Mouse (Mus musculus) hindbrain, embryonic 16.5 days (tissue): ENCODE data around the gene Pard3. TPM values are rescaled to one million over a fixed set of nuclear protein-coding genes. Genes with fewer than 3 reads are reported as not detected.
A peak's percentile ranks its signal among the peaks of the same experiment; 100 is the strongest.

Source experiments
- ATAC-seq: fragments of 200-750 bp; cut with Nextera tagmentation; 2 replicates; pipeline ENCODE4 v1.8.0; 2017; ENCODE audit warnings: moderate TSS enrichment, moderate library complexity
- H3K27ac ChIP-seq: fragments of 300-500 bp; sonication (generic); 2 replicates; pipeline ENCODE4 v1.5.1; 2014; ENCODE audit warnings: low read depth, mild to moderate bottlenecking, control low read depth, low read length, moderate library complexity
- H3K27me3 ChIP-seq: fragments of 300-500 bp; sonication (generic); replicated peaks from 2 replicates; pipeline ENCODE4 v1.6.1; 2014; ENCODE audit warnings: low read length; ENCODE audit not compliant: control insufficient read depth, insufficient read depth
- H3K36me3 ChIP-seq: fragments of 300-500 bp; sonication (generic); 2 replicates; pipeline ENCODE4 v1.6.1; 2014; ENCODE audit warnings: mild to moderate bottlenecking, low read length, moderate library complexity, mixed read lengths; ENCODE audit not compliant: control insufficient read depth, insufficient read depth
- H3K4me1 ChIP-seq: fragments of 300-500 bp; sonication (generic); 2 replicates; pipeline ENCODE4 v1.6.1; 2014; ENCODE audit warnings: low read depth, low read length; ENCODE audit not compliant: control insufficient read depth, insufficient read depth
- H3K4me2 ChIP-seq: fragments of 300-500 bp; sonication (generic); 2 replicates; pipeline ENCODE4 v1.6.1; 2014; ENCODE audit warnings: mild to moderate bottlenecking, low read length, control low read depth, moderate library complexity
- H3K4me3 ChIP-seq: fragments of 300-500 bp; sonication (generic); 2 replicates; pipeline ENCODE4 v1.5.1; 2014; ENCODE audit warnings: mild to moderate bottlenecking, low read length, control low read depth, moderate library complexity
- H3K9ac ChIP-seq: fragments of 300-500 bp; sonication (generic); 2 replicates; pipeline ENCODE4 v1.6.1; 2014; ENCODE audit warnings: low read depth, mild to moderate bottlenecking, control low read depth, low read length, moderate library complexity
- H3K9me3 ChIP-seq: fragments of 300-500 bp; sonication (generic); 2 replicates; pipeline ENCODE4 v1.6.1; 2014; ENCODE audit warnings: mild to moderate bottlenecking, low read length, moderate library complexity; ENCODE audit not compliant: control insufficient read depth
- WGBS: fragments of 180-500 bp; shearing (Covaris S2); extraction: QIAGEN DNeasy Blood & Tissue Kit; methylation state at CpG from one replicate; pipeline ENCODE4 v1.1.7; 2014; 5-methylcytosine and 5-hydroxymethylcytosine counted together
- polyA plus RNA-seq: library from polyadenylated mRNA; unstranded; fragments of >200 nt; fragmentation: Nextera tagmentation; extraction: Ambion mirVana; gene quantifications from 2 replicates; pipeline ENCODE4 v1.2.1, GENCODE M21; 2015

Gene Pard3
- polyA plus RNA-seq, 1 experiment from 2014 or later = 12.1 TPM

DNA sequence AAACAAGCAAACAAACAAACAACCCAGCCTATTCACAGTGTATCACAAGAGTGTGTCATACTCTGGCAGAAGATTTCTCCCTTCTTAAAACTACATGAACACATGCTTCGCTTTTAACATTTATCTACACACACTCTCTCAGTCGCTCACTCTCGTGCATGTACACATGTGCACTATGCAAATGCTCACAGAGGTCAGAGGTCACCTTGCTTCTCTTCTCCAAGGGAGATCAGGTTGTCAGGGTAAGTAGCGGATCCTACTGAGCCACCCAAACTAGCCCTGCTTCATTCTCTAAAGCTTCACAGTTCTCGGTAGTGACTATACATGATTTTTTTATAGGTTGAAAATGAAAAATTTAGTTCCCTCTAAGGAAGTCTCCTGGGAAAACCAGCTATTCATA lies 199.8 kb downstream of the Pard3 start:
- H3K36me3 ChIP-seq = no peaks in the 10 kb centered on the region
- H3K9ac ChIP-seq = no peak overlapping the region
- no peak overlapping the region for H3K4me2 ChIP-seq
- no peaks in the 10 kb centered on the region for H3K9me3 ChIP-seq
- no peak for ATAC-seq
- peaks cover 11% of the 10 kb centered on the region for H3K4me1 ChIP-seq
- H3K27ac ChIP-seq = no peak overlapping the region
- H3K4me3 ChIP-seq = no peak overlapping the region
- 55% methylated on average over 5 of the region's 5 CpGs for WGBS
- H3K27me3 ChIP-seq = no peaks in the 10 kb centered on the region

GRCm38 (mm10) chr8:127264691-127265470 lies 201.2 kb downstream of the Pard3 start:
- WGBS = 91% methylated on average over 8 of the region's 8 CpGs
- Histone ChIP-seq H3K36me3 (no peaks in the 10 kb centered on the region), H3K27ac (no peak overlapping the region), H3K4me2 (no peak overlapping the region), H3K27me3 (no peaks in the 10 kb centered on the region), H3K4me3 (no peak overlapping the region), H3K9ac (no peak overlapping the region), H3K9me3 (no peaks in the 10 kb centered on the region), H3K4me1 (peaks cover 16% of the 10 kb centered on the region)
- ATAC-seq = no peak

DNA sequence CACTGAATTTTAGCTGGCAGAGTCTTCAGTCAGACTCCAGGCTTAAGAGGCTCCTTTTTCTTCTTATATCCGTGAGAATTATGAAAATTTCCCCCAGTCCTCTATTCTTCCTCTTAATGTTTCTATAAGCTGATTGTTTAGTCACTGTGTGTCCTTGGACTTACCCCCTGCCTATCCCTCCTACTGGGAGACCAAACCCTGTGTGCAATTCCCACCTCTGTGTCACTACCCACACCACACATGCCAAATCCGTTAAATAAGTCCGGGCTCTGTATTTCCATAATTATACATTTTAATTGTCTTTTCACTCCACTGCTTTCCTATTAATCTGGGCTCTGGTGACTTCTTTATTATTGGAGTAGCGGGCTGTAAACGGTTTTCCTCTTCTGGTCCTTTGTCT lies 203.1 kb downstream of the Pard3 start:
- WGBS = 26% methylated on average over 5 of the region's 5 CpGs
- no peaks in the 10 kb centered on the region for H3K9me3 ChIP-seq
- no peak for ATAC-seq
- H3K4me2 ChIP-seq = no peak overlapping the region
- H3K36me3 ChIP-seq = no peaks in the 10 kb centered on the region
- no peak overlapping the region for H3K4me3 ChIP-seq
- H3K27me3 ChIP-seq = no peaks in the 10 kb centered on the region
- no peak overlapping the region for H3K9ac ChIP-seq
- no peak overlapping the region for H3K27ac ChIP-seq
- H3K4me1 ChIP-seq = peaks cover 16% of the 10 kb centered on the region

- Histone ChIP-seq H3K27me3 (no peaks in the 10 kb centered on the region), H3K36me3 (no peaks in the 10 kb centered on the region), H3K4me2 (no peak overlapping the region), H3K27ac (no peak overlapping the region), H3K4me1 (peaks cover 16% of the 10 kb centered on the region), H3K4me3 (no peak overlapping the region), H3K9me3 (no peaks in the 10 kb centered on the region), H3K9ac (no peak overlapping the region)
- peak; percentile 88; the same call in 1 of the 2 replicates for ATAC-seq
- WGBS = 23% methylated on average over 12 of the region's 12 CpGs
These were observed 204.7 kb downstream of the Pard3 start for GRCm38 (mm10) chr8:127268239-127269024.

- H3K4me3 ChIP-seq = no peak overlapping the region
- peaks cover 16% of the 10 kb centered on the region for H3K4me1 ChIP-seq
- H3K27ac ChIP-seq = no peak overlapping the region
- no peaks in the 10 kb centered on the region for H3K36me3 ChIP-seq
- H3K9ac ChIP-seq = no peak overlapping the region
- 73% methylated on average over 2 of the region's 2 CpGs for WGBS
- H3K4me2 ChIP-seq = no peak overlapping the region
- H3K27me3 ChIP-seq = no peaks in the 10 kb centered on the region
- H3K9me3 ChIP-seq = no peaks in the 10 kb centered on the region
- no peak for ATAC-seq
These were observed 205.5 kb downstream of the Pard3 start for GRCm38 (mm10) chr8:127269082-127269747.

DNA sequence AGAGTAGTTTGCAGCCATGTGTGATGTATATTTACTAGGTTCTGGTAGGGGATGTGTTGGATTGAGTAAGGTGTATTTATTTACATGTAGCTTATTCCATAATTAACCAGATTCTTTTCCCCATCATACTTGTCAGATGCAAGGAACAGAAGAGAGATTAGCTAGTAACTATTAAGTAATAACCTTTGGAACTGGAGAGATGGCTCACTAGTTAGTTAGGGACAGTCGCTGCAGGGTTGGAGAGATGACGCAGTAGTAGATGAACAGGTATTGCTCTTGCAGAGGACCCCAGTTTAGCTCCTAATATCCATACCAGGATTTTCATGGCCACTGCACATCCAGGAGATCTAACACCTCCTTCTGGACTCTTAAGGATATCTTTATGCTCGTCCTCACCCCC lies 207.5 kb downstream of the Pard3 start:
- no peak overlapping the region for H3K27ac ChIP-seq
- H3K27me3 ChIP-seq = no peaks in the 10 kb centered on the region
- no peaks in the 10 kb centered on the region for H3K36me3 ChIP-seq
- H3K9ac ChIP-seq = no peak overlapping the region
- peaks cover 16% of the 10 kb centered on the region for H3K4me1 ChIP-seq
- H3K4me2 ChIP-seq = no peak overlapping the region
- WGBS = 95% methylated on average over 3 of the region's 3 CpGs
- no peaks in the 10 kb centered on the region for H3K9me3 ChIP-seq
- no peak for ATAC-seq
- no peak overlapping the region for H3K4me3 ChIP-seq

GRCm38 (mm10) chr8:127280299-127280974 lies 216.7 kb downstream of the Pard3 start:
- no peak for ATAC-seq
- Histone ChIP-seq H3K4me3 (no peak overlapping the region), H3K9me3 (no peaks in the 10 kb centered on the region), H3K27me3 (no peaks in the 10 kb centered on the region), H3K4me2 (no peak overlapping the region), H3K9ac (no peak overlapping the region), H3K36me3 (no peaks in the 10 kb centered on the region), H3K4me1 (no peaks in the 10 kb centered on the region; the same call in 1 of the 2 replicates), H3K27ac (no peak overlapping the region; the same call in 1 of the 2 replicates)
- WGBS = 77% methylated on average over 7 of the region's 7 CpGs

GRCm38 (mm10) chr8:127281035-127281434 lies 217.3 kb downstream of the Pard3 start:
- H3K4me1 ChIP-seq = no peaks in the 10 kb centered on the region; the same call in 1 of the 2 replicates
- no peak overlapping the region for H3K9ac ChIP-seq
- no peak for ATAC-seq
- no peaks in the 10 kb centered on the region for H3K9me3 ChIP-seq
- no peak overlapping the region for H3K4me3 ChIP-seq
- H3K4me2 ChIP-seq = no peak overlapping the region
- H3K27me3 ChIP-seq = no peaks in the 10 kb centered on the region
- no peaks in the 10 kb centered on the region for H3K36me3 ChIP-seq
- 54% methylated on average over 4 of the region's 4 CpGs for WGBS
- H3K27ac ChIP-seq = no peak overlapping the region; the same call in 1 of the 2 replicates
